Mouse (Mus musculus) E14TG2a.4 (cell line): ENCODE measurements at regions not wholly inside any gene's neighbourhood (a gene's known extent, or its start where the extent isn't known, plus 50 kb on each side); places are given as distances from the start of the nearest gene placed in this dataset.

Experiments used
- H3K27me3 ChIP-seq: 2 replicates; pipeline ENCODE4 v1.6.1; 2014; ENCODE audit warnings: low read length, control low read depth; ENCODE audit not compliant: insufficient read depth
- H3K36me3 ChIP-seq: 2 replicates; pipeline ENCODE4 v1.6.1; 2014; ENCODE audit warnings: low read length, control low read depth; ENCODE audit not compliant: insufficient read depth
- H3K4me1 ChIP-seq: replicated peaks from 2 replicates; pipeline ENCODE4 v1.6.1; 2014; ENCODE audit warnings: low read depth, low read length, control low read depth
- H3K4me3 ChIP-seq: replicated peaks from 2 replicates; pipeline ENCODE4 v1.5.1; 2014; ENCODE audit warnings: mild to moderate bottlenecking, low read length
- H3K9me3 ChIP-seq: 2 replicates; pipeline ENCODE4 v1.6.1; 2014; ENCODE audit warnings: low read length, control low read depth
- CTCF ChIP-seq: conservative IDR thresholded peaks from 2 replicates; pipeline ENCODE4 v1.5.1; 2014; ENCODE audit warnings: low read length
- NANOG ChIP-seq: IDR thresholded peaks from 2 replicates; pipeline ENCODE4 v1.6.1; 2014; ENCODE audit warnings: borderline replicate concordance, low read length, mixed read lengths
- POU5F1 ChIP-seq: IDR thresholded peaks from 2 replicates; pipeline ENCODE4 v1.6.1; 2014; ENCODE audit warnings: low read length, borderline replicate concordance

DNA sequence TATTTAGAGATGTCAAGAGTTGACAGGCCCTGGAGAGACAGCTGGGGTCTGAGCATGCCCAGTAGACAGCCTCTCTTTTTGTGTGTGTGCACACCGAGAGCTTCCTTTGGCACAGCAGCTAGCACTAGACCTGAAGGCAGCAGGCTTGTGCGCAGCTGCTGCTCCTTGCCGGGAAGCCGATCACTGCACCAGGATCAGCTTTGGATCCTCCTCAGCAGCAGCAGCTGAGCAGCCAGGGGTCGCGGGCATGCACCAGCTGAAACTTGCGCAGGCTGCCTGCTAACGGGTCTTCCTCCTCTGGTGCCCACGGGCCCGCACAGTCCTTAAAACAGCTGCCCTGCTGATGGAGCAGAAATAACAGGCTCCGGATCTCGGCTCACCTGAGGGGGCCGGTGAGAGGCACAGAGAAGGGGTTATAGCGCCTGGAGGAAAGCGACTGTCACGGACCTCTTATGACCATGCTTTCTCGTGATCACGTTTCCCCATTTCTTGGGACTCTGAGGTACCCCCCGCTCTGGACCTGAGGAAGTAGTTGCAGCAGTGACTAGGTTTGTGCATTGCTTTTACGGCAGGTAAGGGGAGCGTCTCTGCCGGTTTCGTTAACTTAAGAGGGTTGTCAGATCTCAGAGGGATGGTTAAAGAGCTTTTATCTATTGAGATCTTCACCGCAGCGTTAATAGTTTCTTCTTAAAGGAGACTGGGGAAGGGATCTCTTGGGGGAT is 57.8 kb upstream of the Arhgap18 start:
- Histone ChIP-seq H3K9me3 (no peaks in the 10 kb centered on the region), H3K36me3 (no peaks in the 10 kb centered on the region)
- no peak for TF ChIP-seq POU5F1
- no peak for TF ChIP-seq NANOG
- TF ChIP-seq CTCF = no peak

More for the DNA sequence above, 57.8 kb upstream of the Arhgap18 start:
- Histone ChIP-seq H3K4me1 (peaks cover 3% of the 10 kb centered on the region), H3K27me3 (peaks cover 24% of the 10 kb centered on the region), H3K4me3 (peak overlapping the region; percentile 77)
